9 mouse cellular contexts compared by ENCODE assay signal in genomic region chr5:120761901-120762300, GRCm38 (mm10). TPM values are rescaled to one million over a fixed set of nuclear protein-coding genes. Genes with fewer than 3 reads are reported as not detected.
DNase-seq lines count a peak whose midpoint lies in the region; ATAC-seq lines count a peak whose summit lies in the region.
"Had no signal": no experiment of that assay in that cellular context is flagged by ENCODE, and none has a peak within 500 bp of the region (broad histone marks: within the 10 kb centered on the region; RNA-seq: fewer than 3 reads in every experiment).

No protein-coding gene starts in this region.

- no peaks in the 10 kb centered on the region for H3K9me3 ChIP-seq in embryonic facial prominence, embryonic 10.5 days
- no peaks in the 10 kb centered on the region for H3K9me3 ChIP-seq in hindbrain, embryonic 16.5 days (ENCODE audit: control insufficient read depth, low read length)
- no peaks in the 10 kb centered on the region for H3K9me3 ChIP-seq in stomach, embryonic 14.5 days (ENCODE audit: control insufficient read depth, low read depth, low read length)

- no peaks in the 10 kb centered on the region for H3K4me1 ChIP-seq in embryonic facial prominence, embryonic 10.5 days
- no peaks in the 10 kb centered on the region for H3K4me1 ChIP-seq in hindbrain, embryonic 16.5 days (ENCODE audit: control insufficient read depth, insufficient read depth, low read depth, low read length)
- H3K4me1 ChIP-seq in stomach, embryonic 14.5 days (ENCODE audit: control insufficient read depth, insufficient read depth, low read length), result no peaks in the 10 kb centered on the region

- no peaks in the 10 kb centered on the region; the same call in 1 of the 2 replicates for H3K27me3 ChIP-seq in embryonic facial prominence, embryonic 10.5 days (replicated peaks; ENCODE audit: low read depth, poor library complexity, severe bottlenecking)
- no peaks in the 10 kb centered on the region for H3K27me3 ChIP-seq in hindbrain, embryonic 16.5 days (replicated peaks; ENCODE audit: control insufficient read depth, insufficient read depth, low read length)
- no peaks in the 10 kb centered on the region for H3K27me3 ChIP-seq in stomach, embryonic 14.5 days (ENCODE audit: control insufficient read depth, insufficient read depth, low read length)

- H3K9ac ChIP-seq in hindbrain, embryonic 16.5 days (ENCODE audit: low read depth, low read length), result no peak overlapping the region; the same call in 1 of the 2 replicates
- H3K9ac ChIP-seq in stomach, embryonic 14.5 days (replicated peaks; ENCODE audit: low read depth, low read length), result no peak overlapping the region

- no peak overlapping the region for H3K27ac ChIP-seq in embryonic facial prominence, embryonic 10.5 days (replicated peaks)
- H3K27ac ChIP-seq in hindbrain, embryonic 16.5 days (ENCODE audit: low read depth, low read length), result no peak overlapping the region
- H3K27ac ChIP-seq in stomach, embryonic 14.5 days (ENCODE audit: low read length), result no peak overlapping the region

- intact Hi-C loops in left cerebral cortex, postnatal 4 days (cut with DNase I), result no loop called here

- no peak overlapping the region for H3K4me2 ChIP-seq in hindbrain, embryonic 16.5 days (ENCODE audit: low read length)
- H3K4me2 ChIP-seq in stomach, embryonic 14.5 days (replicated peaks; ENCODE audit: low read depth, low read length), result no peak overlapping the region

- peak; percentile 32 for DNase-seq in left cerebral cortex, postnatal 4 days
- DNase-seq in left cerebral cortex, adult 18-20 months (ENCODE audit: low spot score in 2 of 2), result no peak
- peak; percentile 26 for DNase-seq in embryonic facial prominence, embryonic 10.5 days (ENCODE audit: low spot score)
- no peak for DNase-seq in cerebellum, adult 8-10 months
- DNase-seq in right cerebral cortex, postnatal 4 days, result no peak
- no peak for DNase-seq in layer of hippocampus, adult 18-20 months (ENCODE audit: low spot score in 2 of 2)

- ATAC-seq in hindbrain, embryonic 16.5 days, result 0 out of 2 replicates have a peak, but pooled peaks have one; percentile 37
- peak; percentile 49; the same call in 1 of the 2 replicates for ATAC-seq in stomach, embryonic 14.5 days (ENCODE audit: insufficient number of reproducible peaks, insufficient read depth, low FRiP score, low read depth)

- peak overlapping the region; percentile 14; the same call in 1 of the 2 replicates for H3K4me3 ChIP-seq in embryonic facial prominence, embryonic 10.5 days
- H3K4me3 ChIP-seq in hindbrain, embryonic 16.5 days (ENCODE audit: low read length), result no peak overlapping the region
- H3K4me3 ChIP-seq in stomach, embryonic 14.5 days (ENCODE audit: low read depth, low read length), result no peak overlapping the region

- no peaks in the 10 kb centered on the region for H3K36me3 ChIP-seq in embryonic facial prominence, embryonic 10.5 days (replicated peaks)
- no peaks in the 10 kb centered on the region for H3K36me3 ChIP-seq in hindbrain, embryonic 16.5 days (ENCODE audit: control insufficient read depth, insufficient read depth, low read length)
- H3K36me3 ChIP-seq in stomach, embryonic 14.5 days (ENCODE audit: control insufficient read depth, insufficient read depth, low read length), result no peaks in the 10 kb centered on the region

- WGBS in embryonic facial prominence, embryonic 10.5 days, result 21% methylated on average over 6 of the region's 6 CpGs
- WGBS in hindbrain, embryonic 16.5 days, result 26% methylated on average over 6 of the region's 6 CpGs
- WGBS in stomach, embryonic 14.5 days, result 29% methylated on average over 6 of the region's 6 CpGs

RNA-seq across cellular contexts. Expression of gene Oas2, which starts 12.2 kb away (rescaled TPM):
- not detected for total RNA-seq in left cerebral cortex, postnatal 4 days (2021)
- total RNA-seq in left cerebral cortex, adult 18-20 months (2021), result under 1 TPM in 1 of 2 experiments, not detected in 1; 0.26 TPM
- polyA plus RNA-seq in embryonic facial prominence, embryonic 10.5 days (2016; fragmentation: Nextera tagmentation; extraction: Ambion mirVana), result 0.06 and 0.10 TPM in 2 replicates
- 0.19 and 0.43 TPM in 2 replicates for polyA plus RNA-seq in hindbrain, embryonic 16.5 days (2015; fragmentation: Nextera tagmentation; extraction: Ambion mirVana)
- 0.58 and 0.70 TPM in 2 replicates for polyA plus RNA-seq in stomach, embryonic 14.5 days (2014; fragmentation: Nextera tagmentation; extraction: Ambion mirVana)
- under 1 TPM in 1 of 2 experiments, not detected in 1; 0.30 TPM for total RNA-seq in layer of hippocampus, adult 18-20 months (2021)

RNA-seq across cellular contexts. Expression of gene Oas3, which starts 15.6 kb away (rescaled TPM):
- under 1 TPM in 1 of 2 experiments, not detected in 1; 0.18 TPM for total RNA-seq in left cerebral cortex, postnatal 4 days (2021)
- total RNA-seq in left cerebral cortex, adult 18-20 months (2021), result not detected
- 0.06 TPM in 1 of 2 replicates, not detected in the other for polyA plus RNA-seq in embryonic facial prominence, embryonic 10.5 days (2016; fragmentation: Nextera tagmentation; extraction: Ambion mirVana)
- polyA plus RNA-seq in hindbrain, embryonic 16.5 days (2015; fragmentation: Nextera tagmentation; extraction: Ambion mirVana), result 0.66 and 0.96 TPM in 2 replicates
- polyA plus RNA-seq in stomach, embryonic 14.5 days (2014; fragmentation: Nextera tagmentation; extraction: Ambion mirVana), result not detected in 2 replicates
- total RNA-seq in layer of hippocampus, adult 18-20 months (2021), result not detected

RNA-seq across cellular contexts. Expression of gene Oas1e, which starts 33.4 kb away (rescaled TPM):
- not detected for total RNA-seq in left cerebral cortex, postnatal 4 days (2021)
- not detected for total RNA-seq in left cerebral cortex, adult 18-20 months (2021)
- polyA plus RNA-seq in embryonic facial prominence, embryonic 10.5 days (2016; fragmentation: Nextera tagmentation; extraction: Ambion mirVana), result not detected in 2 replicates
- 0.19 and 0.86 TPM in 2 replicates for polyA plus RNA-seq in hindbrain, embryonic 16.5 days (2015; fragmentation: Nextera tagmentation; extraction: Ambion mirVana)
- polyA plus RNA-seq in stomach, embryonic 14.5 days (2014; fragmentation: Nextera tagmentation; extraction: Ambion mirVana), result not detected in 2 replicates
- not detected for total RNA-seq in layer of hippocampus, adult 18-20 months (2021)
- total RNA-seq: liver, adult 2 months had no signal
- polyA plus RNA-seq: liver, adult 2 months had no signal

RNA-seq across cellular contexts. Expression of gene Dtx1, which starts 50.2 kb away (rescaled TPM):
- 100 to 1,000 TPM; 122 to 124 TPM for total RNA-seq in left cerebral cortex, postnatal 4 days (2021)
- total RNA-seq in left cerebral cortex, adult 18-20 months (2021), result 10 to 100 TPM; 73.1 to 78.8 TPM
- 1.8 and 2.2 TPM in 2 replicates for polyA plus RNA-seq in embryonic facial prominence, embryonic 10.5 days (2016; fragmentation: Nextera tagmentation; extraction: Ambion mirVana)
- 44.8 and 46.6 TPM in 2 replicates for polyA plus RNA-seq in hindbrain, embryonic 16.5 days (2015; fragmentation: Nextera tagmentation; extraction: Ambion mirVana)
- 5.2 and 5.9 TPM in 2 replicates for polyA plus RNA-seq in stomach, embryonic 14.5 days (2014; fragmentation: Nextera tagmentation; extraction: Ambion mirVana)
- total RNA-seq in layer of hippocampus, adult 18-20 months (2021), result 10 to 100 TPM; 70.7 to 75.2 TPM

RNA-seq across cellular contexts. Expression of gene Oas1c, which starts 50.4 kb away (rescaled TPM):
- total RNA-seq in left cerebral cortex, postnatal 4 days (2021), result 1 to 10 TPM; 1.0 to 1.3 TPM
- total RNA-seq in left cerebral cortex, adult 18-20 months (2021), result under 1 TPM; 0.56 to 0.80 TPM
- polyA plus RNA-seq in embryonic facial prominence, embryonic 10.5 days (2016; fragmentation: Nextera tagmentation; extraction: Ambion mirVana), result 0.14 and 0.49 TPM in 2 replicates
- polyA plus RNA-seq in hindbrain, embryonic 16.5 days (2015; fragmentation: Nextera tagmentation; extraction: Ambion mirVana), result 0.65 and 0.70 TPM in 2 replicates
- polyA plus RNA-seq in stomach, embryonic 14.5 days (2014; fragmentation: Nextera tagmentation; extraction: Ambion mirVana), result 0.59 and 1.2 TPM in 2 replicates
- under 1 TPM; 0.35 to 0.46 TPM for total RNA-seq in layer of hippocampus, adult 18-20 months (2021)

Comparison
In these comparisons a context has a peak if more than half of its experiments do, and no peak if none do; other contexts are left out.
1. DNase-seq: peak in left cerebral cortex, postnatal 4 days (single experiment) and embryonic facial prominence, embryonic 10.5 days (single experiment); none in left cerebral cortex, adult 18-20 months (0 of 2), cerebellum, adult 8-10 months (single experiment), right cerebral cortex, postnatal 4 days (single experiment) and layer of hippocampus, adult 18-20 months (0 of 2).